Mouse (Mus musculus): ENCODE results near the gene Pibf1.

The Pibf1 gene

GRCm38 (mm10) chr14:99099267-99099966, at the start of gene Pibf1, which contains the start of gene Dis3:
Pibf1 (plus strand) TSS chr14:99099424.
Dis3 (minus strand) TSS chr14:99099770.
- DNase-seq (ENCODE audit: low read depth, low spot score): peak; percentile 100

GRCm38 (mm10) chr14:99058959-99059586, 40.2 kb upstream of the Pibf1 start:
- no peak for DNase-seq (ENCODE audit: low read depth, low spot score)

- DNase-seq (ENCODE audit: low read depth, low spot score): no peak
Observed at GRCm38 (mm10) chr14:99060616-99061015, 38.6 kb upstream of the Pibf1 start.

GRCm38 (mm10) chr14:99063091-99063490, 36.1 kb upstream of the Pibf1 start:
- DNase-seq (ENCODE audit: low read depth, low spot score): no peak

GRCm38 (mm10) chr14:99071146-99071545, 28.1 kb upstream of the Pibf1 start:
- DNase-seq (ENCODE audit: low read depth, low spot score): no peak

- no peak for DNase-seq (ENCODE audit: low read depth, low spot score)
Observed at GRCm38 (mm10) chr14:99088947-99089346, 10.3 kb upstream of the Pibf1 start.

GRCm38 (mm10) chr14:99099967-99100587, 853 bp downstream of the Pibf1 start:
- DNase-seq (ENCODE audit: low read depth, low spot score): no peak

GRCm38 (mm10) chr14:99103050-99103449, 3.8 kb downstream of the Pibf1 start:
- DNase-seq (ENCODE audit: low read depth, low spot score): no peak

- DNase-seq (ENCODE audit: low read depth, low spot score): no peak
Observed at GRCm38 (mm10) chr14:99104542-99105123, 5.4 kb downstream of the Pibf1 start.

GRCm38 (mm10) chr14:99106671-99107070, 7.4 kb downstream of the Pibf1 start:
- no peak for DNase-seq (ENCODE audit: low read depth, low spot score)

GRCm38 (mm10) chr14:99107631-99108187, 8.5 kb downstream of the Pibf1 start:
- no peak for DNase-seq (ENCODE audit: low read depth, low spot score)

- DNase-seq (ENCODE audit: low read depth, low spot score): no peak
Observed at GRCm38 (mm10) chr14:99108762-99109161, 9.5 kb downstream of the Pibf1 start.

GRCm38 (mm10) chr14:99117576-99117975, 18.4 kb downstream of the Pibf1 start:
- peak; percentile 32 for DNase-seq (ENCODE audit: low read depth, low spot score)

GRCm38 (mm10) chr14:99121584-99122339, 22.5 kb downstream of the Pibf1 start:
- DNase-seq (ENCODE audit: low read depth, low spot score): no peak

- no peak for DNase-seq (ENCODE audit: low read depth, low spot score)
Observed at GRCm38 (mm10) chr14:99124076-99124475, 24.9 kb downstream of the Pibf1 start.

GRCm38 (mm10) chr14:99126713-99127112, 27.5 kb downstream of the Pibf1 start:
- no peak for DNase-seq (ENCODE audit: low read depth, low spot score)

- no peak for DNase-seq (ENCODE audit: low read depth, low spot score)
Observed at GRCm38 (mm10) chr14:99127509-99127908, 28.3 kb downstream of the Pibf1 start.

GRCm38 (mm10) chr14:99129050-99129449, 29.8 kb downstream of the Pibf1 start:
- DNase-seq (ENCODE audit: low read depth, low spot score): no peak

GRCm38 (mm10) chr14:99134048-99134447, 34.8 kb downstream of the Pibf1 start:
- DNase-seq (ENCODE audit: low read depth, low spot score): no peak

- no peak for DNase-seq (ENCODE audit: low read depth, low spot score)
Observed at GRCm38 (mm10) chr14:99135761-99136160, 36.5 kb downstream of the Pibf1 start.

GRCm38 (mm10) chr14:99136297-99136696, 37.1 kb downstream of the Pibf1 start:
- DNase-seq (ENCODE audit: low read depth, low spot score): no peak

Data from A20 (cell line).